Mouse (Mus musculus) CD8-positive naive resting alpha-beta T cell, adult 2 months (primary cell): ENCODE measurements at regions not wholly inside any gene's neighbourhood (a gene's known extent, or its start where the extent isn't known, plus 50 kb on each side); places are given as distances from the start of the nearest gene placed in this dataset.

Experiments used
- DNase-seq, 2 experiments: peaks; one replicate each; pipeline ENCODE4 v3.0.0; 2022; ENCODE audit warnings: low read depth in 2 of 2, low spot score in 2 of 2

- DNase-seq = no peak
These were observed 143.6 kb downstream of the Dmrta2 start for GRCm38 (mm10) chr4:110121447-110121846.

DNA sequence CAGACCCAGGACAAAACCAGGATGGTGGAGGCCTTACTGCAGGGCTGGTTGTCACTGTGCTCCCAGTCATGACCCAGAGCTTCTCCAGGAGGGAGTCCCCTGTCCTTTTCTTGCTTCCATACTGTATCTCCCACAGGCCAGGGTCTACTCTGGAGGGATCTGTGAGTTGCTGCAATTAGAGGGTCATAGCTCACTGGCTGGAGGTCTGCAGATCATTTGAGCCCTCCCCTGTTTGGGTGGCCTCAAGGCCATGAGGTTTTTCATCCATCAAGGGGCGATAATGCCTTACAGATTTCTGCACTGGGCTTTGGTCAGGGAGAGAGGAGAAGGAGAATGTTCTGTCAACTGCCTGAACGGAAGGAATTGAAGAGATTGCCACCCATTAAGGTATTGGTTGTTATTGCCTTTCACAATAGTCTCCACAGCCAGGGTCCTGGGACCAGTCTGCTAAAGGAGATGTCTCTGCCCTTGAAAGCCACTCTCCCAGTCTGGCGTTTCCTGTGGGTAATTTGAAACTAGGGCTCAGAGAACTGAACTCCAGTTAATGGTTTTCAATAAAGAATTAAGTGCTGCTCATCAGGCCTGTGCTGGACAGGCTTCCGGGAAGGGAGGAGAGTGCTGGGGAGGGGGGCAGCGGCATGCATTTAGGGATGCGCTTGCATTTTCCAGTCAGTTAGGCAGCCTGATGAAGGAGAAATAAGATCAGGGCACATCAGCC, 147.4 kb downstream of the Dmrta2 start:
- DNase-seq = no peak

- no peak for DNase-seq
These were observed 150.2 kb downstream of the Dmrta2 start for GRCm38 (mm10) chr4:110127941-110128520.

DNA sequence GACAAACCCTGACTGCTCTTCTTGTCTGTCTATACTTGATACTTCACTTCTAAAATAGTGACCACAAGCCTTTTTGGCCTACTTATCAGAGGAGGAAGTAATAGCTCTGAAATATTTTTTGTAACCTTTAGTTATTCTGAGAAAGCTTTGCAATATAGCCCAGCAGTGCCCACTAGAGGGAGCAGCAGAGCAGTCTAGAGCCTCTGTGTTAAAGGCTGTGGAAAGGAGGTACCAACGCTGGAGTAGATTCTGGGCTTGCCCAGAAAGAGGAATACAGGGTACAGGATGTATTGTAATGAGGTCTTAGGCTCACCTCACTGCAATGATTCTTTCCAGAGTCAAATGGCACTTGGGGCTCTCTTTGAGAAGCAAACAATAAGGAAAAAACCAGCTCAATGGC, 151.1 kb downstream of the Dmrta2 start:
- DNase-seq = no peak

DNA sequence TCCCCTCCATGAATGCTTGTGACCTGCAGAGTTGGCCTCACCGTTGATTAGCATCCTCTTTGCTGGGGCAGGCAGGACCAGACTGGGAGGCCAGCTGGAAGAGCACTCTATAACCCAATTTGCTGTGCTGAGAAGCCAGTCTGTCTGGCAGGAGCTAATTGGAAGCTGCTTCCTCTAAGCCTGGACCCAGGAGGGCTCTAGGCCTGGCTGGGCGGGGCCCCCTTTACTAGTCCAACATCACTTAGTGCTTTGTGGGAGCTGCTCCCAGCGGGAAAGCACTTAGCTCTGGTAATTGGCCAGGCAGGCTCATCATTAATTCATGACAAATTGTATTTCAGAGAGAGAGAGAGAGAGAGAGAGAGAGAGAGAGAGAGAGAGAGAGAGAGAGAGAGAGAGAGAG, 151.7 kb downstream of the Dmrta2 start:
- DNase-seq = no peak

GRCm38 (mm10) chr4:110132061-110132460, 154.2 kb downstream of the Dmrta2 start:
- no peak for DNase-seq

DNA sequence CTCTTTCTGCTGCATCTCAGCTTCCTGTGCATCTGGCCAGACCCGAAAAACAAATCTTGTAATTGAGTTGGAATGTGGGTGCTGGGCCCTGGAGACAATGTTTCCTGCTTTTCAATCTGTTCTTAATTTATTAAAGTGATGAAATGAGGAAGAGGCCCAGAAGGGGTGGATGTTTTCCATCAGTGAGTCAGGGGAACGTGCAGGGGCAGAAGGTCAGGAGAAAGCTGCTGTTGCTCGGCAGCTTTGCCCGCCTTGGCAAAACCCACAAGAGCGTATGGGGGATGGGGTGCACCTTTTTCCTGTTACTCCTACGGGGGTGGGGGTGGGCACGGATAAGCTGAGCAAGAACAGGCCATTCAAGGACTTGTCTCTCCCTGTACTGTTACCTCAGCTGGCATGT, 156.2 kb downstream of the Dmrta2 start:
- no peak for DNase-seq

DNA sequence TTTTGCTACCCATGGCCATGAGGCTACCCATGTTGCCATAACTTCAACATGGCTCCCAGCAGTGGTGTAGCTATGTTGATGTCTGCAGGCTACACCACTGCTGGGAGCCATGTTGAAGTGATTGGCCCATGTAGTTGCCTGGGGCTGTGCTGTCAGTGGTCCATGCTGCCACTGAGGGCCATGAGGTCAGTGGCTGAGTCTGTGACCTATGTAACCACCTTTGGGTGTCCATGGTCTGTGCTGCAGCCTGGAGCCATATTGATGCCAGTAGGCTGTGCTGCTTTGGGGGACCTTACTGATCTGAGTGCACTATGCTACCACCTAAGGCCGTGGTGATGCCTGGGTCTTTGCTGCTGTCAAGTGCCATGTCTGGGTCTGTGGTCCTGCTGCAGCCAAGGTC, 167.4 kb downstream of the Dmrta2 start:
- no peak for DNase-seq

DNA sequence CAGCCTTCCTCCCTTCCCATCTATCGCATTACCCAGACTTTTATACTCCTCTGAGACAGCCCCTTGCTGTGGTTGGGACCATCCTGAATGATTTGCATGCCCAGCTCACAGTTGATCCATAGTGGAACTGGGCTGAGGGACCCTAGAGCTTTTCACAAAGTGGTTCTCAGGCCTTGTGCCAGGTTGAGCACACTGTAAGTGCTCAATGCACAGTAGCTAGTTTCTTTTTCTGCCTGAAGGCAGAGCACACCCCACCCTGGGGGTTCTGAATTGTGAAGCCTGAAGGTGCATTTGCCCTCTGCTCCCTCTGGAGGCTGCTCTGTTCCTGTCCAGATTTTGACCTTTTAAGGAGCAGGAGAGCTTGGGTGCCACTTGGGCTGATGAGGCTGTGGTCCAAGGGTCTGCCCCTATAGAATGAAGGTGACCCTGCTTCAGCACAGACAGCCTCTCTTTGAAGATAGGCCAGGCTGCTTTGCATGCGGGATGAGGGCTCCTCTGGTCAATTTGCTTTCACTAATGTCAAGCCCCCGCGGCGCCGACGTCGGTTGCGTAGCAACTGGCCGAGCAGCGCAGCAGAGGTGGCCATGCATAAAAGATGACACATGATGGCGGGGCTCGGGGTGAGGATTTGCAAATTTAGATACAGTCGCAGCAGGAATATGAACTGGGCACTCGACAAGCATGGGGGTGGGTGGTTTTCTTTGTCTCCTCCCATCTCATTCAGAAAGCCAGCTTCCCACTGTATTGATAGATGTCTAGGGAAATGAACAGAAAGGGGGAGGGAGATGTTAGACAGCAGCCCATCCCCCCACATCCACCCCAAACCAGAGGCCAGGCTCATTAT, 174.5 kb downstream of the Dmrta2 start:
- DNase-seq = no peak
